Mouse (Mus musculus): ENCODE measurements around the gene Ppp1r36. TPM values are rescaled to one million over a fixed set of nuclear protein-coding genes. Genes with fewer than 3 reads are reported as not detected.

Gene Ppp1r36
- polyA plus RNA-seq, 1 experiment from 2014 or later: 2.8 TPM

DNA sequence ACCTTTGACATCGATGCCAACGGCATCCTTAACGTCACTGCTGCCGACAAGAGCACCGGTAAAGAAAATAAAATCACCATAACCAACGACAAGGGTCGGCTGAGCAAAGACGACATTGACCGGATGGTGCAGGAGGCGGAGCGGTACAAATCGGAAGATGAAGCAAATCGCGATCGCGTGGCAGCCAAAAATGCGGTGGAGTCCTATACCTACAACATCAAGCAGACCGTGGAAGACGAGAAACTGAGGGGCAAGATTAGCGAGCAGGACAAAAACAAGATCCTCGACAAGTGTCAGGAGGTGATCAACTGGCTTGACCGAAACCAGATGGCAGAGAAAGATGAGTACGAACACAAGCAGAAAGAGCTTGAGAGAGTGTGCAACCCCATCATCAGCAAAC is 11.4 kb upstream of the Ppp1r36 start:
- H3K27ac ChIP-seq (ENCODE audit: low read depth): no peak overlapping the region
- H3K4me3 ChIP-seq (ENCODE audit: low read depth, low read length): peak overlapping the region; percentile 71
- H3K4me1 ChIP-seq (ENCODE audit: insufficient read depth): peaks cover 11% of the 10 kb centered on the region
- peak overlapping the region; percentile 84 for H3K4me2 ChIP-seq
- H3K27me3 ChIP-seq (ENCODE audit: insufficient read depth, low read length): peaks cover 34% of the 10 kb centered on the region
- DNase-seq (peak; percentile 34), ATAC-seq (ENCODE audit: insufficient read depth) (no peak)
- WGBS: 3% methylated on average over 23 of the region's 23 CpGs
- TF ChIP-seq CTCF (IDR thresholded peaks at IDR 0.05; ENCODE audit: low read depth): no peak
- H3K9ac ChIP-seq: no peak overlapping the region
- no peaks in the 10 kb centered on the region for H3K36me3 ChIP-seq (ENCODE audit: insufficient read depth)
- no peaks in the 10 kb centered on the region for H3K9me3 ChIP-seq (ENCODE audit: low read depth, low read length)

DNA sequence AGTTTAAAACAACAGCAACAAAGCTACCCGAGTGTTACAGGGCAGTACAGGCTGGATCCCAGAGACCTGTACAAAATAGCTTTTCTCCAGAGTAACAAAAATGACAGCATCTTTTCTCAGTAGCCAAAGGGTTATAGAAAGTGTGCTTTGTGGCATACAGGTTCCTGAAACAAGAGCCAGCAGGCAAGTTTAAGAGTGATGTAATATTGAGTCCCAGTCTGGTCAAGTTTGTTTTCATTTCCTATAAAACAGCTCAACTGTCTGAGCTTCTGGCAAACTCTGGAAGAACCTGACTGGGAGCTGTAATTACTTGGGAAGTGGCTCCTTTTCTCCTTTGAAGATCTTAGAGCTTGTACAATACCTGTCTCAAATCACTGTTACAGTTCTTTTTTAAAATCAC is 10.2 kb upstream of the Ppp1r36 start:
- H3K9me3 ChIP-seq (ENCODE audit: low read depth, low read length): no peaks in the 10 kb centered on the region
- TF ChIP-seq CTCF (IDR thresholded peaks at IDR 0.05; ENCODE audit: low read depth): no peak
- no peak for ATAC-seq (ENCODE audit: insufficient read depth)
- H3K9ac ChIP-seq: no peak overlapping the region
- 45% methylated on average over 1 of the region's 1 CpGs for WGBS
- H3K27me3 ChIP-seq (ENCODE audit: insufficient read depth, low read length): peaks cover 34% of the 10 kb centered on the region
- DNase-seq: no peak
- no peak overlapping the region for H3K4me2 ChIP-seq
- peaks cover 11% of the 10 kb centered on the region for H3K4me1 ChIP-seq (ENCODE audit: insufficient read depth)
- no peaks in the 10 kb centered on the region for H3K36me3 ChIP-seq (ENCODE audit: insufficient read depth)
- no peak overlapping the region for H3K27ac ChIP-seq (ENCODE audit: low read depth)
- H3K4me3 ChIP-seq (ENCODE audit: low read depth, low read length): no peak overlapping the region

DNA sequence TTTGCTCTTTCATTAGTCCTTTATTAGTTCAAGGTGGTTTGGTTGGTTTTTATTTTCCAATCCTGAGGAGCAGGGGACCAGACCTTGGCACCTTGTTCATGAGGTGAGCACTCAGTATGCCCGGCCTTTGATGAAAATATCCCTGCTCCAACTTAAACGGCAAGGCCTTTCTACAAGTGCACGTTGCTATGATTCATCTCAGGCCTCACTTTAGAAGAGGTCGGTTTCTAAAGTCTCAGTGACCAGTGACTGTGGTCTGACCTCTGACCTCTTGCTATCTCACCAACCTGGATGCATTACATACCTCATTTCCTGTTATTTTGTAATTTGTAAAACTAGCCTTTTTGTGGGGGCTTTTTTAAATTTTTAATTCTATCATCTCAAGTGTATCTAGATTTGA is 8.2 kb upstream of the Ppp1r36 start:
- Histone ChIP-seq H3K4me1 (ENCODE audit: insufficient read depth) (peaks cover 8% of the 10 kb centered on the region), H3K9ac (no peak overlapping the region), H3K27me3 (ENCODE audit: insufficient read depth, low read length) (peaks cover 34% of the 10 kb centered on the region), H3K4me2 (no peak overlapping the region), H3K4me3 (ENCODE audit: low read depth, low read length) (no peak overlapping the region), H3K36me3 (ENCODE audit: insufficient read depth) (no peaks in the 10 kb centered on the region), H3K9me3 (ENCODE audit: low read depth, low read length) (no peaks in the 10 kb centered on the region), H3K27ac (ENCODE audit: low read depth) (no peak overlapping the region)
- 54% methylated on average over 4 of the region's 4 CpGs for WGBS
- no peak for TF ChIP-seq CTCF (IDR thresholded peaks at IDR 0.05; ENCODE audit: low read depth)
- no peak for ATAC-seq (ENCODE audit: insufficient read depth)
- no peak for DNase-seq

DNA sequence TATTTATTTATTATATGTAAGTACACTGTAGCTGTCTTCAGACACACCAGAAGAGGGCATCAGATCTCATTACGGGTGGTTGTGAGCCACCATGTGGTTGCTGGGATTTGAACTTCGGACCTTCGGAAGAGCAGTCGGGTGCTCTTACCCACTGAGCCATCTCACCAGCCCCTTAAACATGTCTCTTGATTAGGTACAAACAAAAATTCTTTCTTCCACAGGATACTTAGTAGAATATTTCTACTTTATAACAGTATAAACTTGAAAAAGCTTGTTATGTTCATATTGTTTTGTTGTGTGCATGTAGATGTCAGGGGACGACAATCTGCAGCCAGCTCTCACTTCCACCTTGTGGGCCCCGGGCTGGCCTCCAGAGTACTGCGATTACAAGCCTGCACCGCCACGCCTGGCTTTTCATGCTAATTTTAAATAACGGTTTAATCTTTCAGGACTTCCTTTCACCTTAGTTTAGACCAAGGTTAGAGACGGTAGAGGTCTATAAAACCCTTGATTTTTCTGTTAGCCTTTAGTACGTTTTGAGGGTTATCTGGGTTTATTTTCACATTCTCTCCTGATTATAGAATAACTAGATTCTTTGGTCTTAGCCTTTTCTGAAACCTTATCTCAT is 1.8 kb upstream of the Ppp1r36 start:
- DNase-seq (no peak), ATAC-seq (ENCODE audit: insufficient read depth) (no peak)
- WGBS: 80% methylated on average over 11 of the region's 12 CpGs
- Histone ChIP-seq H3K4me2 (no peak overlapping the region), H3K4me3 (ENCODE audit: low read depth, low read length) (no peak overlapping the region), H3K27me3 (ENCODE audit: insufficient read depth, low read length) (peaks cover 6% of the 10 kb centered on the region; the same call in 1 of the 2 replicates), H3K9me3 (ENCODE audit: low read depth, low read length) (no peaks in the 10 kb centered on the region), H3K36me3 (ENCODE audit: insufficient read depth) (no peaks in the 10 kb centered on the region), H3K9ac (no peak overlapping the region), H3K4me1 (ENCODE audit: insufficient read depth) (no peaks in the 10 kb centered on the region), H3K27ac (ENCODE audit: low read depth) (no peak overlapping the region)
- no peak for TF ChIP-seq CTCF (IDR thresholded peaks at IDR 0.05; ENCODE audit: low read depth)

DNA sequence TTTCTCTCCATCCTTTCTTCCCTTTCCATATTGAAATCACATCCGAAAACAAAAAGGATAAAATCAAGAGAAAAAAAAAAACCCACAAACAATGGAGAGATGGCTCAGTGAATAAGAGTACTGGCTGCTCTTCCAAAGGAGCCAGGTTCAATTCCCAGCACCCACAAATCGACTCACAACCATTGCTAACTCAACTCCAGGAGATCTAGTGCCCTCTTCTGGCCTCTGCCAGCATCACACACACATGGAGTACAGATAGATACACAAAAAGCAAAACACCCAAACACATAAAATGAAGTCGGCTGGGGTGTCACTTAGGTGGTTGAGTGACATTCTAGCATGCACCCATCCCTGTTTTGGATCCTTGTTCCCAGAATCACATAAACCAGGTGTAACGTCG is 1.0 kb downstream of the Ppp1r36 start:
- WGBS: 95% methylated on average over 5 of the region's 5 CpGs
- H3K9me3 ChIP-seq (ENCODE audit: low read depth, low read length): no peaks in the 10 kb centered on the region
- H3K27me3 ChIP-seq (ENCODE audit: insufficient read depth, low read length): peaks cover 6% of the 10 kb centered on the region; the same call in 1 of the 2 replicates
- no peaks in the 10 kb centered on the region for H3K36me3 ChIP-seq (ENCODE audit: insufficient read depth)
- no peak overlapping the region for H3K4me2 ChIP-seq
- no peak overlapping the region for H3K27ac ChIP-seq (ENCODE audit: low read depth)
- DNase-seq (no peak), ATAC-seq (ENCODE audit: insufficient read depth) (no peak)
- H3K4me3 ChIP-seq (ENCODE audit: low read depth, low read length): no peak overlapping the region
- H3K4me1 ChIP-seq (ENCODE audit: insufficient read depth): no peaks in the 10 kb centered on the region
- TF ChIP-seq CTCF (IDR thresholded peaks at IDR 0.05; ENCODE audit: low read depth): no peak
- no peak overlapping the region for H3K9ac ChIP-seq

DNA sequence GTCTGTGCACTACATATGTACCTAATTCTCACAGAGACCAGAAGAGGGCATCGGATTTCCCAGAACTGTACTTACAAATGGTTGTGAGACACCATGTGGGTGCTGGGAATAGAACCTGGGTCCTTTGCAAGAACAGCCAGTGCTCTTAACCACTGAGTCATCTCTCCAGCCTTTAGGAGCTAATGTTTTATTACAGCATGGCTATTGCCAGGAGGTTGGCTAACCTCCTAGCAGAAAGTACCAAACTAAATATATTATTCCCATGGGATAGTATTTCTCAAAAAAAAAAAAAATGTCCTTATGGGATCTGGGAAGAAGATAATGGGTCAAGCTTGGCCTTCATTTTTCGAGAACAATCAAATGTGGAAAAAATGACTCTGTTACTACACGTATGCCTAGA is 7.9 kb downstream of the Ppp1r36 start:
- no peak for TF ChIP-seq CTCF (IDR thresholded peaks at IDR 0.05; ENCODE audit: low read depth)
- Histone ChIP-seq H3K27me3 (ENCODE audit: insufficient read depth, low read length) (no peaks in the 10 kb centered on the region), H3K9ac (no peak overlapping the region), H3K9me3 (ENCODE audit: low read depth, low read length) (no peaks in the 10 kb centered on the region), H3K27ac (ENCODE audit: low read depth) (no peak overlapping the region), H3K4me2 (no peak overlapping the region), H3K4me1 (ENCODE audit: insufficient read depth) (no peaks in the 10 kb centered on the region), H3K4me3 (ENCODE audit: low read depth, low read length) (no peak overlapping the region), H3K36me3 (ENCODE audit: insufficient read depth) (no peaks in the 10 kb centered on the region)
- DNase-seq (no peak), ATAC-seq (ENCODE audit: insufficient read depth) (no peak)
- 85% methylated on average over 3 of the region's 3 CpGs for WGBS

DNA sequence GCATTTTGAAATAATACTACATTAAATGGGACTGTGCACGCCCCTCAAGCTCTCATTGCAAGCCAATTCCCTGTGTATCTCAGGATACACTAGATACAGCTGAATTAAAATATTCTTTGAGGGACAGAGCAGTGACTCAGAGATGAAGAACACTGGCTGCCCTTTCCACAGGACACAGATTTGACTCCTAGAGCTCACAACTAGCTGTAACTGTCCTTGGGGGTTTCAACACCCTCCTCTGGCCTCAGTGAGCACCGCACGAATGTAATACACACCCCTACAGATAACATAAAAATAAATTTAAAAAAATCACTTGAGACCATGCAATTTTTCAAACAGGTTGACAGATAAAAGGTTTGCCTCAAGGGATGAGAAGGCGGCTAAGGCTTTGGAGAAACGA is 10.2 kb downstream of the Ppp1r36 start:
- WGBS: 46% methylated on average over 5 of the region's 5 CpGs
- no peak overlapping the region for H3K9ac ChIP-seq
- no peaks in the 10 kb centered on the region for H3K36me3 ChIP-seq (ENCODE audit: insufficient read depth)
- TF ChIP-seq CTCF (IDR thresholded peaks at IDR 0.05; ENCODE audit: low read depth): no peak
- H3K4me3 ChIP-seq (ENCODE audit: low read depth, low read length): no peak overlapping the region
- no peak for DNase-seq
- no peak overlapping the region for H3K27ac ChIP-seq (ENCODE audit: low read depth)
- no peak for ATAC-seq (ENCODE audit: insufficient read depth)
- no peaks in the 10 kb centered on the region for H3K27me3 ChIP-seq (ENCODE audit: insufficient read depth, low read length)
- H3K4me2 ChIP-seq: no peak overlapping the region
- H3K4me1 ChIP-seq (ENCODE audit: insufficient read depth): no peaks in the 10 kb centered on the region
- no peaks in the 10 kb centered on the region for H3K9me3 ChIP-seq (ENCODE audit: low read depth, low read length)

Data from lung, embryonic 14.5 days (tissue).